Mouse (Mus musculus) heart, adult 2 months (tissue): Measurements from ENCODE around the gene Nr2e3. TPM values are rescaled to one million over a fixed set of nuclear protein-coding genes. Genes with fewer than 3 reads are reported as not detected.

Source experiments
- DNase-seq, 2 experiments: peaks; one replicate each; pipeline ENCODE4 v3.0.0; 2021
- H3K27ac ChIP-seq: fragments of 200-600 bp; 2 replicates; pipeline ENCODE4 v1.8.1; 2022
- H3K27me3 ChIP-seq: fragments of 200-500 bp; 2 replicates; pipeline ENCODE4 v1.6.1; 2012; ENCODE audit warnings: mild to moderate bottlenecking, low read length, inconsistent platforms, mixed read lengths; ENCODE audit not compliant: control insufficient read depth, insufficient read depth
- H3K36me3 ChIP-seq: fragments of 200-500 bp; 2 replicates; pipeline ENCODE4 v1.6.1; 2012; ENCODE audit warnings: low read length, inconsistent platforms; ENCODE audit not compliant: control insufficient read depth, insufficient read depth
- H3K4me1 ChIP-seq: fragments of 200-500 bp; 2 replicates; pipeline ENCODE4 v1.6.1; 2011; ENCODE audit warnings: low read length; ENCODE audit not compliant: control insufficient read depth, insufficient read depth
- H3K4me3 ChIP-seq: fragments of 200-600 bp; 2 replicates; pipeline ENCODE4 v1.8.1; 2022
- H3K79me2 ChIP-seq: fragments of 200-500 bp; replicated peaks from 2 replicates; pipeline ENCODE4 v1.6.1; 2012; ENCODE audit warnings: mild to moderate bottlenecking, inconsistent platforms, low read length, moderate library complexity, mixed read lengths; ENCODE audit not compliant: control insufficient read depth, insufficient read depth
- H3K9ac ChIP-seq: fragments of 200-500 bp; 2 replicates; pipeline ENCODE4 v1.6.1; 2012; ENCODE audit warnings: low read depth, mild to moderate bottlenecking, control low read depth, inconsistent platforms, low read length, mixed read lengths
- CTCF ChIP-seq: fragments of 200-600 bp; IDR thresholded peaks from 2 replicates; pipeline ENCODE4 v1.8.1; 2022; ENCODE audit warnings: antibody characterized with exemption, mild to moderate bottlenecking, moderate library complexity
- EP300 ChIP-seq: fragments of 200-500 bp; IDR thresholded peaks from 2 replicates; pipeline ENCODE4 v1.6.1; 2011; ENCODE audit warnings: low read depth, low read length, control low read depth; ENCODE audit not compliant: insufficient read depth
- POLR2A ChIP-seq: fragments of 200-500 bp; IDR thresholded peaks from 2 replicates; pipeline ENCODE4 v1.6.1; 2011; ENCODE audit warnings: mild to moderate bottlenecking, low read depth, low read length, control low read depth; ENCODE audit not compliant: insufficient read depth
- WGBS: fragments of 180-500 bp; shearing (Covaris S2); methylation state at CpG from one replicate; pipeline ENCODE4 v1.1.7; 2018; 5-methylcytosine and 5-hydroxymethylcytosine counted together
- intact Hi-C: fragments of 180-260 bp; cut with DNase I; formaldehyde crosslinking; loops from one replicate; pipeline ENCODE4 v1.15.1; 2025
- polyA plus RNA-seq: library from polyadenylated mRNA; depleted of rRNA; stranded (reverse); fragments of >200 nt; gene quantifications from 2 replicates; pipeline ENCODE4 v1.2.3, GENCODE M21; 2012
- total RNA-seq, 2 experiments: library from RNA; stranded (reverse); gene quantifications; 2 replicates each; pipeline ENCODE4 v1.2.3; 2021

Nr2e3 gene
- total and polyA plus RNA-seq, 3 experiments: not detected

- Histone ChIP-seq H3K4me3 (no peak overlapping the region), H3K27me3 (no peaks in the 10 kb centered on the region), H3K4me1 (no peaks in the 10 kb centered on the region), H3K79me2 (no peaks in the 10 kb centered on the region), H3K27ac (no peak overlapping the region), H3K36me3 (no peaks in the 10 kb centered on the region), H3K9ac (no peak overlapping the region)
- WGBS: 94% methylated on average over 7 of the region's 7 CpGs
- intact Hi-C loops: no loop called here
- TF ChIP-seq POLR2A: no peak
- no peak for TF ChIP-seq EP300
- peak in 1 of 2 experiments; percentile 4 for DNase-seq
These were observed 6.9 kb downstream of the Nr2e3 start for GRCm38 (mm10) chr9:59953556-59953955.

- H3K9ac ChIP-seq: no peak overlapping the region
- no peaks in the 10 kb centered on the region for H3K36me3 ChIP-seq
- no peaks in the 10 kb centered on the region for H3K4me1 ChIP-seq
- no peaks in the 10 kb centered on the region for H3K27me3 ChIP-seq
- DNase-seq: peak in 1 of 2 experiments; percentile 12
- no peak overlapping the region for H3K4me3 ChIP-seq
- intact Hi-C loops: no loop called here
- H3K79me2 ChIP-seq: no peaks in the 10 kb centered on the region
- no peak overlapping the region for H3K27ac ChIP-seq
- TF ChIP-seq CTCF: no peak
- 50% methylated on average over 8 of the region's 8 CpGs for WGBS
These were observed 7.9 kb downstream of the Nr2e3 start for GRCm38 (mm10) chr9:59952515-59953070.

- Histone ChIP-seq H3K27ac (no peak overlapping the region), H3K4me1 (no peaks in the 10 kb centered on the region), H3K4me3 (no peak overlapping the region), H3K9ac (no peak overlapping the region), H3K27me3 (no peaks in the 10 kb centered on the region), H3K79me2 (no peaks in the 10 kb centered on the region), H3K36me3 (no peaks in the 10 kb centered on the region)
- DNase-seq: no peak
- 80% methylated on average over 4 of the region's 4 CpGs for WGBS
- intact Hi-C loops: no loop called here
- TF ChIP-seq EP300 (no peak), CTCF (no peak), POLR2A (no peak)
These were observed 8.5 kb downstream of the Nr2e3 start for GRCm38 (mm10) chr9:59951943-59952342.

- Histone ChIP-seq H3K4me3 (no peak overlapping the region), H3K27ac (no peak overlapping the region), H3K9ac (no peak overlapping the region), H3K36me3 (no peaks in the 10 kb centered on the region), H3K27me3 (no peaks in the 10 kb centered on the region), H3K4me1 (no peaks in the 10 kb centered on the region), H3K79me2 (no peaks in the 10 kb centered on the region)
- no peak for TF ChIP-seq EP300
- TF ChIP-seq CTCF: no peak
- TF ChIP-seq POLR2A: no peak
- DNase-seq: peak in 1 of 2 experiments; percentile 10
- intact Hi-C loops: no loop called here
- WGBS: 88% methylated on average over 9 of the region's 9 CpGs
These were observed 9.3 kb downstream of the Nr2e3 start for GRCm38 (mm10) chr9:59951001-59951750.

- Histone ChIP-seq H3K4me1 (no peaks in the 10 kb centered on the region), H3K9ac (no peak overlapping the region), H3K27me3 (no peaks in the 10 kb centered on the region), H3K79me2 (no peaks in the 10 kb centered on the region), H3K4me3 (no peak overlapping the region), H3K27ac (no peak overlapping the region), H3K36me3 (no peaks in the 10 kb centered on the region)
- intact Hi-C loops: no loop called here
- 85% methylated on average over 5 of the region's 5 CpGs for WGBS
- DNase-seq: peak in 1 of 2 experiments; percentile 6
- TF ChIP-seq POLR2A: no peak
- TF ChIP-seq CTCF: no peak
- no peak for TF ChIP-seq EP300
These were observed 10.5 kb downstream of the Nr2e3 start for GRCm38 (mm10) chr9:59949981-59950380.

GRCm38 (mm10) chr9:59949511-59949910 is 10.9 kb downstream of the Nr2e3 start:
- Histone ChIP-seq H3K4me1 (no peaks in the 10 kb centered on the region), H3K4me3 (no peak overlapping the region), H3K79me2 (no peaks in the 10 kb centered on the region), H3K9ac (no peak overlapping the region), H3K27ac (no peak overlapping the region), H3K36me3 (no peaks in the 10 kb centered on the region), H3K27me3 (no peaks in the 10 kb centered on the region)
- DNase-seq: peak in 1 of 2 experiments; percentile 8
- intact Hi-C loops: no loop called here
- 75% methylated on average over 6 of the region's 6 CpGs for WGBS
- TF ChIP-seq POLR2A (no peak), EP300 (no peak), CTCF (no peak)
